1 mouse cellular context compared by ENCODE assay signal in the genomic region with DNA sequence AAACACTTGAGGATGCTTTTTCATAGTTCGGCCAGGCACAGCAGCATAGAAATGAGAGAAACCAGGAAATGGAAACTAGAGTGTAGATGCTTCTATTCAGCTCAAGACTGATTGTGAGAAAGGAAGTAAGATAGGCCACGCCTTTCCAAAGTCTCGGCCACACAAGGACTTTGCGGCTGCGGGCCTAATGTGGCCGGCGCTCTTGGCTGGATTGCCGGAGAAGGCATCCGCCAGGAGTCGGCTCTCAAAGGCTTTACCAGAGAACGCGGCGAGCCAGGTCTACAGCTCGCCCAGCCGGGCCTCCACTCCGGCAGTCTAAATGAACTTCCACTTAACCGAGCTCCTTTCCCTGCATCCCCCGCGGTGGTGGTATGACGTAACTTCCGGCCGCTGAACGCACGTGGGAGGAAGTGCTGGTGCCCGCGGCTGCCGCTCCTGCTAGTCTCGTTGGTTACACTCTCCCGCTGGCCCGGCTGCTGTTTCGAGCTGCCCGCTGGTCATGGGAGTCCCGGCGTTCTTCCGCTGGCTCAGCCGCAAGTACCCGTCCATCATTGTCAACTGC.
A peak's percentile ranks its signal among the peaks of the same experiment; 100 is the strongest.
TF ChIP-seq lines count a peak whose summit lies in the region.

Gene Xrn2 (plus strand): TSS at position 374 of the 562 bp plus-strand sequence.

TF ChIP-seq in CH12.LX, 34 proteins besides CTCF, POLR2A, EP300 and RAD21 (continued from another document):
- TF ChIP-seq MAFK (IDR thresholded peaks at IDR 0.05; ENCODE audit: insufficient replicate concordance, low read length) = 0 out of 2 replicates have a peak, but pooled peaks have one; percentile 12
- no peak for TF ChIP-seq ZC3H11A (IDR thresholded peaks at IDR 0.05; ENCODE audit: low read depth, low read length)
- TF ChIP-seq MAX (IDR thresholded peaks at IDR 0.05; ENCODE audit: low read length) = peak; percentile 96
- TF ChIP-seq MXI1 (IDR thresholded peaks at IDR 0.05; ENCODE audit: low read depth, low read length) = peak; percentile 95
- peak; percentile 29 for TF ChIP-seq ETS1 (conservative IDR thresholded peaks at IDR 0.05; ENCODE audit: low read depth, low read length)
- peak; percentile 92 for TF ChIP-seq NELFE (IDR thresholded peaks at IDR 0.05; ENCODE audit: low read depth, low read length)
- no peak; the same call in 1 of the 2 replicates for TF ChIP-seq JUND (conservative IDR thresholded peaks at IDR 0.05; ENCODE audit: low read depth, low read length)
- TF ChIP-seq IRF4 (IDR thresholded peaks at IDR 0.05; ENCODE audit: low read depth, low read length) = peak; percentile 40; the same call in 1 of the 2 replicates
